Mouse (Mus musculus) left cerebral cortex, postnatal 10 days (tissue): ENCODE measurements around the gene Sez6l. TPM values are rescaled to one million over a fixed set of nuclear protein-coding genes. Genes with fewer than 3 reads are reported as not detected.
"Not testable (repeated sequence)": the region's sequence is repeated elsewhere in the genome, so short reads cannot be mapped to it uniquely, and the experiment has no call there.

Experiments
- DNase-seq, 2 experiments: peaks; one replicate each; pipeline ENCODE4 v3.0.0; 2021 to 2022; ENCODE audit warnings: low spot score in 2 of 2, mixed read lengths in 1 of 2; ENCODE audit errors: extremely low spot score in 1 of 2
- intact Hi-C: fragments of 180-260 bp; cut with DNase I; formaldehyde crosslinking; loops from one replicate; pipeline ENCODE4 v1.15.1; 2025
- total RNA-seq, 2 experiments: library from RNA; stranded (reverse); gene quantifications; 2 replicates each; pipeline ENCODE4 v1.2.3; 2021

The Sez6l gene
- total RNA-seq, 2 experiments from 2014 or later: 158 to 163 TPM

DNA sequence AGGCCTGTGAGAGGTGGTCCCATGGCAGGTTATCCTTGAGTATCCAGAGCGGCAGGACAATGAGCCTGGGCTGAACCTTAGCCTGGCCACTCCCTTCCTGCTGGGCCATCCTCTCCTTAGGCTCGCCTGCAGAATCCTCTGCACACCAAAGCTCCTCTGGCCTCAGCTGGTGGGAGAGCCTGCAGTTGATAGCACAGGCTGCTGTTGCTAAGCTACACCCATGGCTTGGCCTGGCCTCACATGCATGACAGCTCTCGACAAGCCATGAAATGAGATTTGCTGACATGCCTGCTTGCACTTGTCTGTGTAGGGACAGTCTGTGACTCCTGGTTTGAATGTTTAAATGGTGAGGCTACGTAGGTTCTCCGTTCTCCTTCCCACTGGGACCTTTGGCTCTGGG is 160.3 kb downstream of the Sez6l start:
- peak in 1 of 2 experiments; percentile 21 for DNase-seq
- intact Hi-C loops: no loop called here

- peak in 1 of 2 experiments; percentile 14 for DNase-seq
- intact Hi-C loops: not testable (repeated sequence)
Observed at GRCm38 (mm10) chr5:112412781-112413180, 164.2 kb downstream of the Sez6l start.

DNA sequence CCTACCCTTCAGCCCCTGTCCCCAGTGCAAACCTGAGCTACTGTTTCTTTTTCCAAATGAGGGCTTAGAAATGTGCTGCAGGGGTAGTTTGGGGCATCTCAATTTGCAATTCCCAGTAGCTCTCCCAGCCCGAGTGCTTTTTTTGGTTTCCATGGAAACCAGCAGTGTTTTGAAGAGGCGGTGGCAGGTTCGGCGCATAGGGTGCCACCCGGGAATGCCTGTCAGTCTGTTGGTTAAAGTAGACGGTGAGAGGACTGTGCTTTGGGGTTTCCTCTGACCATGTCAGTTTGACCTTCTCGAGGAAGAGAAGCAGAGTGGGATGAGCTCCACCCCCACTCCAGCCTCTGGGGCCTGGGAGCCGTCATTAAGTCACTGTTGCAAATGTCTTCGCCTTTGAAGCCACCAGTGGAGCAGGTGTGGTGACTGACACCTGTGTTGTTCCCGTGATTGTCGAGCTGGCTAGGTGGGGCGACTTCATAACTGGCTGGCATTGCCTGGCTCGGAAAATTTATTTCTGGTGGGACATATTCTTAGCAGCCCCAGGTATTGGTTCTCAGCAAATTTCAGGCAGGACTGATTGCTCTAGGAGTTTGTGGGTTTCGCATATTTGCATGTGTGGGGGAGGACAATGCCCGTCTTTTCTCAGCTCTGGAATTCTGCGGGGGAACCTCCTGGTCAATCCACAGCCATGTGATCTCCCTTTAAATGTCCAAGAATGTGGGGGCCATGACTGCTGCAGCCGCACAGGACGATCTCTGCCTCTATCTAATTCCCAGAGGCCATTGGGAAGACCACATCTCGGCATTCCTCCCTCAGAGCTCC is 165.3 kb downstream of the Sez6l start:
- DNase-seq: peak in 1 of 2 experiments; percentile 69
- intact Hi-C loops: no loop called here

GRCm38 (mm10) chr5:112411072-112411471 is 165.9 kb downstream of the Sez6l start:
- no peak for DNase-seq
- intact Hi-C loops: no loop called here

DNA sequence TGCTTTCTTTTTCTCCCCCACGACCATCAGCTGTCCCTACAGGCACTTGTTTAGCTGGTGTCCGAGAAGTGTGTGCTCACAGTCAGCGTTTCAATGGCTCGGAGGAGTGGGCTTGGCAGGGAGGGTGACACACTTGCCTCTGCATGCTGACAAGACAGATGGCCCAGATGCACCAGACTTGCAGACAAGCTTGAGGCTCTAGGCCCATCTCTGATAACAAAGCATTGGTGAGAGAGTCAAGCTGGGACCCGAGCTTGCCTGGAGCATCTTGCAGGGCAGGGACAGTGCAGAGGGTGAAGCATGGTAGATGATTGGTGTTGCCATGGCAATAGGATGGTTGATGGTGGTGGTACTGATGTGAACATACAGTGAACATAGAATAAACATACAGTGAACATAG is 167.7 kb downstream of the Sez6l start:
- intact Hi-C loops: no loop called here
- no peak for DNase-seq

GRCm38 (mm10) chr5:112406017-112406416 is 171.0 kb downstream of the Sez6l start:
- DNase-seq: no peak
- intact Hi-C loops: no loop called here

DNA sequence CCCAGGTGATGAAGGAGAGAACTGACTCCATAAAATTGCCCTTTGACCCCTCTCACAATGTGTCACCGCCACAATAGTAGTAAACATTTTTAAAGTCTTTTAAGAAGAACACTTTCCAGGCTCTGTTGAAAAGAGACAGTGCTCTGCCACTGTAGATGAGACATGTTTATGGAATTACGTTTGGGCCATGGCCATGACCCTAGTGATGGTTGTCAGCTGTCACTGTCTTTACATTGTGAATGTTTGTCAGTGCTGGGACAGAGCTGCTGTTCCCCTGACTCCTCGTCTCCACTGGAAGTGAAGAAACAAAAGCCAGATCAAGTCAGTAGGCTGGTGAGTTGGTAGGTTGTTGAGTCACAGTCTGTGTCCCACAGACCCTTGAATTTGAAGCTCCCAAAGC is 174.5 kb downstream of the Sez6l start:
- intact Hi-C loops: no loop called here
- no peak for DNase-seq

DNA sequence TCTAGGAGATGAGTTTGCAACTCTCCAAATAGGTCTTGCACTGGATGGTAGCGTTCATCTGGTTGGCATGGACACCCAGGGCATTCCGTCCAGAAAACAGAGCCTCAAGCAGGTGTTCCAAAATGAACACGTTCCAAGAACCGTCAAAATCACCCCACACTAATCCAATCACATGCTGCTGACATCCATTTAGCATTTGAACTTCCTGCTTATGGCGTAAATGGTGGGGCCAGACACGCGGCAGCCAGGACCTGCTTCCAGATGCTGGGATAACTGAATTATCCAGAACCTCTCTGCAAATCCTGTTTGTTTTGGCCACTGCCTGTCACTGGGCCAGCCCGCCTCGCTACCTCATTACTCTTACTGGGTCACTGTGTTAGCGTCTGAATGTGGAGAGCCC is 177.7 kb downstream of the Sez6l start:
- no peak for DNase-seq
- intact Hi-C loops: no loop called here

- intact Hi-C loops: no loop called here
- DNase-seq: peak in 1 of 2 experiments; percentile 27
Observed at GRCm38 (mm10) chr5:112396066-112396465, 180.9 kb downstream of the Sez6l start.

GRCm38 (mm10) chr5:112394779-112395443 is 182.1 kb downstream of the Sez6l start, which contains the start of gene Asphd2:
Gene Asphd2 (minus strand): TSS chr5:112394866.
- peak; percentile 80 to 87 for DNase-seq
- intact Hi-C loops: no loop called here

GRCm38 (mm10) chr5:112394415-112394763 is 182.6 kb downstream of the Sez6l start:
- intact Hi-C loops: no loop called here
- no peak for DNase-seq

- peak in 1 of 2 experiments; percentile 24 for DNase-seq
- intact Hi-C loops: no loop called here
Observed at GRCm38 (mm10) chr5:112393741-112394414, 183.1 kb downstream of the Sez6l start.

GRCm38 (mm10) chr5:112391676-112392323 is 185.2 kb downstream of the Sez6l start:
- DNase-seq: peak in 1 of 2 experiments; percentile 45
- intact Hi-C loops: no loop called here

DNA sequence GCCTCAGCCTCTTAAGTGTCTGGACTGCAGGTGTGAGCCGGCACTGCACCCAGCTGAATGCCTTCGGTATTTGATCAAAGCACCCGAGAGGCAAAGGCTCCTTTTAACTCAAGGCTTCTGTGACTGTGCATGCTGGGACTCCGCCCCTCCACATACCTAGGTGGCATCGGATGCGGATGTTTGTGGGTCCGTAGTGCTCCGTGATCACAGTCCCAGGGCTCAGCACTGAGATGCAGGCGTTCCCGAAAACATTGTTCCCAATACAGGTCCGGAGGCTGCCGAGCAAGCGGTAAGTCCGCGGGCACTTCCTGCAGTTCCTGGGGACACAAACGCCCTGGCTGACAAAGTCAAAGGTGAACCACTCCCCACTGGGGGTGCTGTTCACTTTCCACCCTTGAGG is 186.0 kb downstream of the Sez6l start:
- peak in 1 of 2 experiments; percentile 26 for DNase-seq
- intact Hi-C loops: no loop called here

- intact Hi-C loops: no loop called here
- peak in 1 of 2 experiments; percentile 50 for DNase-seq
Observed at GRCm38 (mm10) chr5:112389352-112389751, 187.6 kb downstream of the Sez6l start.

DNA sequence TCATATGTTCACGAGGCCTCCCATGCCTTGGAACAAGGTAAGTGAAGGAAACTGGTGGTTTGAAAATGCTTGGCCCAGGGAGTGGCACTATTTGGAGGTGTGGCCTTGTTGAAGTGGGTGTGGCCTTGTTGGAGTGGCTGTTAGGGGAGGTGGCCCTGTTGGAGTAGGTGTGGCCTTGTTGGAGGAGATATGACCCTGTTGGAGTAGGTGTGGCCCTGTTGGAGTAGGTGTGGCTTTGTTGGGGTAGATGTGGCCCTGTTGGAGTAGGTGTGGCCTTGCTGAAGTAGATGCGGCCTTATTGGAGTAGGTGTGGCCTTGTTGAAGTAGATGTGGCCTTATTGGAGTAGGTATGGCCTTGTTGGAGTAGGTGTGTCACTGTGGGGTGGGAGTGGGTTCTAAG is 191.0 kb downstream of the Sez6l start:
- DNase-seq: peak in 1 of 2 experiments; percentile 11
- intact Hi-C loops: no loop called here

DNA sequence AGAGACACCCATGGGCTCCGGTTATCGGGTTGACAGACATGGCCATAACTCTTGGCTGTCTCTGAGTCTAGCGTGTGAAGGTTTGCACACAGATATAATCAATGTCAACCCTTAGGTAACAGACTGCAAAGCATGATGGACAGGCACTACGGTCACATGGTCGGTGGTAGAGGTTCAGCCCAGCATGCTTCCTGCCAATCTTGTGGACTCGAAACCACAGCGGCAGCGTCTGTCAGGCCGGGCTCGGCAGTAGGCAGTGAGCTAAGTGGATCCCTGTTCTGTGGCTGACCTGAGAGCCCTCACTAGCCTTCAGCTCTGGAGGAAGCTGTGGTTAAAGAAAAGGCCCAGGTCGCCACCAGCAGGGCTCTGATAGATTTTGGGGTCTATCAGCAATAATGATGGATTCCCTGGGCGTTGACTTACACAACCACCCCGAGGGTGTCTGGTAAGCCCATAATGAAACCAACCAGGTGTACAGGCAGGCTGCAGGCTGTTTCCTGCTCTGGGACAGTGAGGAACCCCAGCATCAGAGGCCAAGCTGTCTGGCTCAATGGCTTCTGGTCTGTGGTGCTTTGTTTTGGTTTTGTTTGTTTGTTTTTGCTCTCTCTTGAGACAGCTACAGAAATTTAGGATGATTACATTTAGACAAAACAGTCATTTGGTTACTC is 192.0 kb downstream of the Sez6l start:
- intact Hi-C loops: no loop called here
- no peak for DNase-seq

DNA sequence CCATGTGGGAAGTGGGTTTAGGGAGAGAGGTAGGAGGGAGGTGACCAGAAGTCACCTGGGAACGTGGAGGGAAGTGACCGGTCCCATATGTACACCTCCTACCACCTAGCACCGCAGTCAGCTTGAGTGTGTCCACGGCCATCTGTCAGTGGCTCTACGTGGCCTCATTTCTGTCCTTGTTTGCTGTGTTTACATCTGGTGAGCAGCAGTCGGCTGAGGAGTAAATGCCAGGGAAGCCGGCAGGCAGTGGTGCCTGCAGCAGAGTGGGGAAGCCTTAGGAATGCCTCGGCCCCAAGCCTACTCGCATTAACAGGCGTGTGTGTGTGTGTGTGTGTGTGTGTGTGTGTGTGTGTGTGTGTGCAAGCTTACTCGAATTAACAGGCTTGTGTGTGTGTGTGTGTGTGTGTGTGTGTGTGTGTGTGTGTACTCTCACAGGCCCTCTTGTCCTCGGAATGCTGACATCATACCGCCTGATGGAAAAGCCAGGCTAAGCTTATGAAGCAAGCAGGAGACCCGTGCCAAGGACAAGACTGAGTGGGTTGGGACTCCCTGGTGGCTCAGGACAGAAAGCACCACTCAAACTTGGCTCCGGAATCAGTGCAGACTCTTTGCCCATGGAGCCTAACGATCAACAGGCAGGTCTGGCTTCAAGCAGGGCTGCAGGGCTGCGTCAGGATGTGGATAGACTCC is 194.2 kb downstream of the Sez6l start:
- no peak for DNase-seq
- intact Hi-C loops: no loop called here
